Mouse (Mus musculus): ENCODE results near the gene 1700019A02Rik.
A peak's percentile ranks its signal among the peaks of the same experiment; 100 is the strongest.

1700019A02Rik gene

GRCm38 (mm10) chr1:53187536-53187935 lies at the start of gene 1700019A02Rik:
1700019A02Rik (minus strand) TSS chr1:53187636.
- no peak for DNase-seq

- peak; percentile 28 to 42 for DNase-seq
Measured at GRCm38 (mm10) chr1:53226063-53226462, 38.6 kb upstream of the 1700019A02Rik start.

DNA sequence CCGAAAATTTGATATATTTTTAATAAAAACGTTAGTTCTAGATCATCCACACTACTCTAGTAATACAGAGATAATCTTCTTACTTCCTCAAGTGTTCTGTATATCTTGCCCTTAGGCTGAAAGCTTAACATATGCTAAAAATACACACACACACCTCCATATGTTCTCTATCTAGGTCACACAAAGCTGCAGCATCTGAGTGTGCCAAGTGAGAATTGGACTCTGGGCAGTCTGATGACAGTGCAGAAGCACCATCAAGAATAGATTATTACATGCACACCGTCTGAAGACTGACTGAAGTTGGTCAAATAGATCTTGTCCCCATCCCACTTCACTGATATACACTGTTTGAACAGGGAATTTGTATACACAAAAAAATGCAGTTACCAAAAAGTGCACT lies 38.2 kb upstream of the 1700019A02Rik start:
- peak; percentile 44 to 59 for DNase-seq

DNA sequence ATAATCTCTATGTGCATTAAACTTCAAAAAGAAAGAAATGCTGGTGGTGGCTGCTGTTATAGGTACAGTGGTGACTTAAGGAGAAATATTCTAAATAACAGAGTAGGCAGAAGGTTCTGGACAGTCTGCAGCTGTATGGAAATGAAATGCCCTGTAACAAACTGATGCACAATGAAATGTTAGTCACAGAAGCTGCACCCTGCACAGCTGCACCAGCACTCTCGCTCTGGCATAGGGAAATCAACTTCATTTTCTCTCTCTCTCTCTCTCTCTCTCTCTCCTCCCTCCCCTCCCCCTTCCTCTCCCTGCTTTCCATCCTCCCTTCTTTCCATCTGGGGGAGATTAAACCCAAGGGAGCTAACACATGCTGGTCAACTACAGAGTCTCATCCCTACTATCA lies 37.3 kb upstream of the 1700019A02Rik start:
- no peak for DNase-seq

- DNase-seq, result no peak
Measured at GRCm38 (mm10) chr1:53210136-53210535, 22.7 kb upstream of the 1700019A02Rik start.

- no peak for DNase-seq
Measured at GRCm38 (mm10) chr1:53203902-53204301, 16.5 kb upstream of the 1700019A02Rik start.

- no peak for DNase-seq
Measured at GRCm38 (mm10) chr1:53201630-53202199, 14.3 kb upstream of the 1700019A02Rik start.

DNA sequence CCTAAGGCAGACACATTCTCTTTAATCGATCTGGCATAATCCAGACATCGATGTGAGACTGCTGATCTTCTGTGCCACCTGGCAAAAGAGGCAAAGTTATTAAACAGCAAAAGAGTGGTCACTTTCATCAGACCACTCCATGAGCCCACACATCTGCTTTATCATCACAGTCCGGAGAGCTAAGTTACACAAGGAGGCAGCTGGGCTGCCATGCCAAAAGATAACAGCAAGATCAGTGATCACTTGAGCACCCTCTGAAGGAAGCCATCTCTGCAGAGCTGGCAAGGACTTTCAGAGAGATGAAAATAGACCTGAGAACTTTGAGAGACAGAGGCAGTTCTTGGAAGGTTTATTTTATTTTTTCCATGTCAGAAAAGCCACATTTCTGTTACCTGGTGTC lies 7.1 kb upstream of the 1700019A02Rik start:
- DNase-seq, result no peak

GRCm38 (mm10) chr1:53191234-53191633 lies 3.8 kb upstream of the 1700019A02Rik start:
- no peak for DNase-seq

DNA sequence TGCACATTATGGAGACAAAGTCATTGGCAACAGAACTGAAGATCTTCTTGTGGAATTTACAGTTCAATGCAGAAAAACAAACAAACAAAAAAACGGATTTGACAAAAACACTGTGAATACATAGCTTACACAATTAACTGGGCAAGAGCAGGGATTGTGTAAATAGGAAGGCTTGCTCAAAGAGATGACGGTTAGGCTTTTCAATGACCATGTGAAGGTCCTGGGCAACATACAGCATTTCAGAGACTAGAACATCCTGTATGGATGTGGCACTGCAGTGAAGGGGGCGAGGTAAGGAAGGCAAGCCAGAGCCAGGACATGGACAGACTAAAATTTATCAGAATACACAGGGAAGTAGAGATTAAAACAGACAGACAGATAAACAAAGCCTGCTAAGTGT lies 2.2 kb upstream of the 1700019A02Rik start:
- DNase-seq, result no peak

DNA sequence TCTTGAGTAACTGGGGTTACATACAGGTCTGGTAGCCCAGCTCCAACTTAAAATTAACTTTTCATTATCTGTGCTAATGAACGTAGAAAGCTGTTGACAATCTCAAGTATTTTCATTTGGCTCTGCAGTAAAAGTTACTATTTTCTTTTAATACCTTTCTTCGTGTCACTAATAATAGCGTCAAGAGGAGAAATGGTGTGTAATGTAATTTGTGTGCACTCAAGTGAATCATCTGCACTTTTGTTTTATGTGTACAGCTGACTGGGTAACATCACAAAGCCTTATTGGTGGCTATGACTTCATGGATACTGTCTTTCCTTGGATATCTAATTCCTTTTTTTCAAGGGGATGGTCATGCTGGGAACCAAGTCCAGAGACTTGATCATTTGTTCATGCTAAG lies 1.1 kb downstream of the 1700019A02Rik start:
- no peak for DNase-seq

GRCm38 (mm10) chr1:53157715-53158114 lies 29.7 kb downstream of the 1700019A02Rik start:
- DNase-seq, result no peak

DNA sequence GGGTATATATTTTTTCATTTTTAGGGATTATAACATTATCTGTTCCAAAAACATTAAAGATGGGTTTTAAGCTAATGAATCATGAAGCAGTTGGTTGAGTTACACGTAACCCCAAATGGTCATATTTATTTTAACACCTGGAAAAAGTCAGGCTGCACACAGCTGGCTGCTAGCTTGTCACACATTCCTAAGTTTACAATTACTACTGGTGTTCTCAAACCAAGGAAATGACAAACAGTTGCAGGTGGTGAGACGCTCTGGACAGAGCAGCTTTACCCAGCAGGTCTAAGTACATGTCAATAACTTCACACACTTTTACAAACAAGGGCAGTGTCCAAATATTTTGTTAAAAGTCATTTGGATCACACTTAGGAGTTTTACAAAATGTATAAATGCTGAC lies 64.4 kb downstream of the 1700019A02Rik start:
- no peak for DNase-seq

DNA sequence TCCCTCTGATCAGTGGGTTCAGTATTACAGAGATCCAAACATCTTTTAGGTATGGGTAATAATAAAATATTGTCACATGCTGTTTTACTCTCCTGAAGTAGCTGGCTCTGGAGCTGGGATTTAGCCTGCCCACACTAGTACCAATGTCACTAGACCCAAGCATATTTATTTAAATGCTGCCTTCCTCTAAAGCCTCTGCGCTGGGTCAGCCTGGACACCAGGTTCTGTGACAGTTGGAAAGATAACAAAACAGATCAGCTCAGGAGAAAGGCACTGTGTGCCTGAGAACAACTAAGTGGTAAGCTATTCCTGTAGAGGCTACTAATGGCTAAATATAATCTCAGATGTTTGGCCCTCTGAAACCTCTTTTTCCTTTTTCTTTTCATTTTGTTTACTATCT lies 76.9 kb downstream of the 1700019A02Rik start:
- DNase-seq, result no peak

Data from cerebellum, postnatal 14 days (tissue).